Mouse (Mus musculus) C2C12 (cell line): ENCODE data around the gene Pla2g15.

Experiments used
- CEBPB ChIP-seq: IDR thresholded peaks from one replicate; pipeline ENCODE4 v1.6.1; 2011; ENCODE audit warnings: low read depth, mild to moderate bottlenecking, control low read depth, moderate library complexity
- CTCF ChIP-seq: IDR thresholded peaks from one replicate; pipeline ENCODE4 v1.5.1; 2011; ENCODE audit not compliant: control insufficient read depth, insufficient read depth, insufficient read length
- FOSL1 ChIP-seq: IDR thresholded peaks from one replicate; pipeline ENCODE4 v1.8.0; 2011; ENCODE audit warnings: mild to moderate bottlenecking, low read length; ENCODE audit not compliant: poor library complexity, insufficient read depth, severe bottlenecking
- MAX ChIP-seq: IDR thresholded peaks from one replicate; pipeline ENCODE4 v1.6.1; 2011; ENCODE audit warnings: mild to moderate bottlenecking, control low read depth
- USF1 ChIP-seq: IDR thresholded peaks from one replicate; pipeline ENCODE4 v1.6.1; 2011; ENCODE audit warnings: low read depth, mild to moderate bottlenecking, control low read depth, moderate library complexity

DNA sequence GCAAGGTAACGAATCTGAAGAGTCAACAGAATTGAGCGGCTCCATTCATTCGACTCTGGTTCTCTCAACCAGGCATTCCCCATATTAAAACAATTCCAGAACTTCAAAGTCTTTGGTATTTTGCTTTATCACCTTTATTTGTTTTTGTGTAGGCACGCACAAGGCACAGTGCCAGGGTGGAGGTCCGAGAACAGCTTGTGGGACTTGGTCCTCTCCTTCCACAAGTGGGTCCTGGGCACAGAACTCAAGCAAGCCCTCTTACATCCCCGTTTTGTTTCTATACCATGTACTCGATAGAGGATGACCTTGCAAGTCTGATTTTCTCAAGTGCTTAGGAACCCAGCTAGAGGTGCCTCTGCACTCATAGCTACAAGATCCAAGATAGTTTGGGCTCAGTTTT, 11.6 kb upstream of the Pla2g15 start:
- no peak for TF ChIP-seq USF1
- no peak for TF ChIP-seq CTCF
- no peak for TF ChIP-seq MAX
- no peak for TF ChIP-seq CEBPB
- TF ChIP-seq FOSL1 = no peak
